In genomic region chr1:62984566-62984965, GRCm38 (mm10) we compare ENCODE assay signal across 8 mouse cellular contexts.
DNase-seq lines count a peak whose midpoint lies in the region; ATAC-seq and TF ChIP-seq lines count a peak whose summit lies in the region.

No protein-coding gene starts in this region.

- no peak for TF ChIP-seq POLR2A in MEL (IDR thresholded peaks at IDR 0.05; ENCODE audit: control insufficient read depth in 1 of 2, insufficient read depth in 1 of 2, low read depth in 1 of 2, low read length in 2 of 2, poor library complexity in 1 of 2)

- WGBS in forebrain, embryonic 16.5 days: 19% methylated on average over 11 of the region's 11 CpGs
- 32% methylated on average over 11 of the region's 11 CpGs for WGBS in hindbrain, embryonic 16.5 days

- H3K79me2 ChIP-seq in MEL (ENCODE audit: control insufficient read depth, insufficient read depth, low read length, poor library complexity): no peaks in the 10 kb centered on the region

- H3K27me3 ChIP-seq in MEL (ENCODE audit: control insufficient read depth in 1 of 2, insufficient read depth in 2 of 2, low read length in 2 of 2): no peaks in the 10 kb centered on the region
- no peaks in the 10 kb centered on the region for H3K27me3 ChIP-seq in forebrain, embryonic 16.5 days (replicated peaks; ENCODE audit: control insufficient read depth, insufficient read depth, low read length)
- no peaks in the 10 kb centered on the region for H3K27me3 ChIP-seq in hindbrain, embryonic 16.5 days (replicated peaks; ENCODE audit: control insufficient read depth, insufficient read depth, low read length)

- no peak for TF ChIP-seq EP300 in MEL (IDR thresholded peaks at IDR 0.05; ENCODE audit: low read depth in 1 of 2, low read length in 2 of 2)

- ATAC-seq in cerebellum, adult (ENCODE audit: insufficient number of reproducible peaks, low FRiP score, low TSS enrichment): peak; percentile 54
- no peak for ATAC-seq in forebrain, embryonic 16.5 days
- no peak for ATAC-seq in hindbrain, embryonic 16.5 days

- TF ChIP-seq CTCF in MEL (IDR thresholded peaks at IDR 0.05 in 2 of 3, conservative IDR thresholded peaks at IDR 0.05 in 1 of 3; ENCODE audit: control insufficient read depth in 1 of 3, insufficient read depth in 1 of 3, low read depth in 2 of 3, low read length in 3 of 3, poor library complexity in 1 of 3, severe bottlenecking in 1 of 3): peak; percentile 7 to 25 (median 19); a peak in 3 of 6 replicates

- H3K9me3 ChIP-seq in MEL (replicated peaks; ENCODE audit: insufficient read depth, low read length): no peaks in the 10 kb centered on the region
- no peaks in the 10 kb centered on the region for H3K9me3 ChIP-seq in forebrain, embryonic 16.5 days (ENCODE audit: control insufficient read depth, low read length)
- H3K9me3 ChIP-seq in hindbrain, embryonic 16.5 days (ENCODE audit: control insufficient read depth, low read length): no peaks in the 10 kb centered on the region

- H3K4me3 ChIP-seq in MEL (ENCODE audit: control insufficient read depth in 1 of 2, insufficient read depth in 1 of 2, low read depth in 2 of 2, low read length in 2 of 2): no peak overlapping the region
- 0 out of 2 replicates have a peak overlapping the region, but pooled peaks have one; percentile 17 for H3K4me3 ChIP-seq in forebrain, embryonic 16.5 days (replicated peaks; ENCODE audit: low read length)
- no peak overlapping the region for H3K4me3 ChIP-seq in hindbrain, embryonic 16.5 days (ENCODE audit: low read length)

- no peak for TF ChIP-seq RAD21 in MEL (IDR thresholded peaks at IDR 0.05; ENCODE audit: low read depth, low read length)

- H3K4me2 ChIP-seq in forebrain, embryonic 16.5 days (ENCODE audit: low read length): peak overlapping the region; percentile 38
- peak overlapping the region; percentile 46 for H3K4me2 ChIP-seq in hindbrain, embryonic 16.5 days (ENCODE audit: low read length)

- peak; percentile 4 for DNase-seq in MEL (ENCODE audit: low read depth, low spot score)
- DNase-seq in layer of hippocampus, postnatal 36 days: peak; percentile 28 to 41
- DNase-seq in lung, postnatal 25 days (ENCODE audit: low spot score): peak; percentile 48
- peak; percentile 49 for DNase-seq in retina, postnatal 7 days (ENCODE audit: low read depth, low spot score)
- DNase-seq in urinary bladder, postnatal 36 days (ENCODE audit: low spot score in 2 of 2): peak; percentile 20 to 42

- no peak overlapping the region for H3K27ac ChIP-seq in MEL (ENCODE audit: control insufficient read depth, low read depth, low read length)
- H3K27ac ChIP-seq in forebrain, embryonic 16.5 days (ENCODE audit: low read length): no peak overlapping the region
- no peak overlapping the region for H3K27ac ChIP-seq in hindbrain, embryonic 16.5 days (ENCODE audit: low read depth, low read length)

- no peak overlapping the region for H3K9ac ChIP-seq in MEL (ENCODE audit: control insufficient read depth, low read depth, low read length, poor library complexity, severe bottlenecking)
- H3K9ac ChIP-seq in forebrain, embryonic 16.5 days (replicated peaks; ENCODE audit: low read depth, low read length): no peak overlapping the region
- H3K9ac ChIP-seq in hindbrain, embryonic 16.5 days (ENCODE audit: low read depth, low read length): no peak overlapping the region

- H3K36me3 ChIP-seq in MEL (ENCODE audit: control insufficient read depth in 1 of 2, insufficient read depth in 2 of 2, low read length in 2 of 2): no peaks in the 10 kb centered on the region
- no peaks in the 10 kb centered on the region for H3K36me3 ChIP-seq in forebrain, embryonic 16.5 days (ENCODE audit: control insufficient read depth, insufficient read depth)
- no peaks in the 10 kb centered on the region for H3K36me3 ChIP-seq in hindbrain, embryonic 16.5 days (ENCODE audit: control insufficient read depth, insufficient read depth, low read length)

- H3K4me1 ChIP-seq in MEL (ENCODE audit: control insufficient read depth in 1 of 2, insufficient read depth in 2 of 2, low read length in 2 of 2): no peaks in the 10 kb centered on the region
- H3K4me1 ChIP-seq in forebrain, embryonic 16.5 days (replicated peaks; ENCODE audit: control insufficient read depth, insufficient read depth, low read length): no peaks in the 10 kb centered on the region
- H3K4me1 ChIP-seq in hindbrain, embryonic 16.5 days (ENCODE audit: control insufficient read depth, insufficient read depth, low read depth, low read length): no peaks in the 10 kb centered on the region; the same call in 1 of the 2 replicates

TF ChIP-seq in MEL, 35 proteins besides CTCF, POLR2A, EP300 and RAD21:
- TF ChIP-seq SIN3A (IDR thresholded peaks at IDR 0.05; ENCODE audit: low read length) (no peak), GATA1 (IDR thresholded peaks at IDR 0.05; ENCODE audit: low read depth, low read length) (no peak), MYB (IDR thresholded peaks at IDR 0.05; ENCODE audit: low read depth, low read length) (no peak), TCF12 (IDR thresholded peaks at IDR 0.05; ENCODE audit: low read depth, low read length) (no peak), BHLHE40 (IDR thresholded peaks at IDR 0.05; ENCODE audit: borderline replicate concordance, low read depth, low read length) (no peak), NRF1 (IDR thresholded peaks at IDR 0.05; ENCODE audit: insufficient read depth, low read depth, low read length, poor library complexity, severe bottlenecking) (no peak), JUND (IDR thresholded peaks at IDR 0.05; ENCODE audit: low read depth, low read length) (no peak), CHD1 (IDR thresholded peaks at IDR 0.05; ENCODE audit: low read depth, low read length) (no peak), NELFE (IDR thresholded peaks at IDR 0.05; ENCODE audit: low read depth, low read length) (no peak), MXI1 (IDR thresholded peaks at IDR 0.05; ENCODE audit: low read depth, low read length) (no peak), USF1 (IDR thresholded peaks at IDR 0.05; ENCODE audit: low read depth, low read length) (no peak), TBP (IDR thresholded peaks at IDR 0.05; ENCODE audit: low read depth, low read length) (no peak)
